Mouse (Mus musculus): ENCODE measurements around the gene Adora2a.
"Not testable (repeated sequence)": the region's sequence is repeated elsewhere in the genome, so short reads cannot be mapped to it uniquely, and the experiment has no call there.

Gene Adora2a

DNA sequence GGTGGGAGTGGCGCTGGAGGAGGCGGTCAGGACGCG lies at the start of gene Adora2a:
Gene Adora2a (plus strand): TSS at position 6 of the 36 bp plus-strand sequence.
- no peak for DNase-seq (ENCODE audit: low read depth)

DNA sequence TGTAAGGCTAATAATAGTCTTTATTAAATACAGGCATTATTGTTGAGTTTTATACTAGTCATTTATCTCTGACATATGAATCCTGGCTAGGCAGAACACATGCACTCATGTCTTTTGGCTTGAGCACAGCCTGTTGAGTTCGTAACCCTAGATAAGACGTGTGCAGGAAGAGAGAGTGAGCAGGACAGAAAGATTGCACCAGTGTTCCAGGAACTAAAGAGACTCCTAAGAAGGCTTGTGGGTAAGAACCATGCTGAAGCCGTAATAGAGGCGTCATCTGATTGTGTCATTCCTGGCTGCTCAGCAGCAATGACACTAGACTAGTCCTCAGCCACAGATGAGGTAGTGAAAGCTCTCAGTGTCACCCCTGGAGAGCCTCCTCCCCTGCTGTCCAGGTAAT lies 43.7 kb upstream of the Adora2a start:
- no peak for DNase-seq (ENCODE audit: low read depth)

DNA sequence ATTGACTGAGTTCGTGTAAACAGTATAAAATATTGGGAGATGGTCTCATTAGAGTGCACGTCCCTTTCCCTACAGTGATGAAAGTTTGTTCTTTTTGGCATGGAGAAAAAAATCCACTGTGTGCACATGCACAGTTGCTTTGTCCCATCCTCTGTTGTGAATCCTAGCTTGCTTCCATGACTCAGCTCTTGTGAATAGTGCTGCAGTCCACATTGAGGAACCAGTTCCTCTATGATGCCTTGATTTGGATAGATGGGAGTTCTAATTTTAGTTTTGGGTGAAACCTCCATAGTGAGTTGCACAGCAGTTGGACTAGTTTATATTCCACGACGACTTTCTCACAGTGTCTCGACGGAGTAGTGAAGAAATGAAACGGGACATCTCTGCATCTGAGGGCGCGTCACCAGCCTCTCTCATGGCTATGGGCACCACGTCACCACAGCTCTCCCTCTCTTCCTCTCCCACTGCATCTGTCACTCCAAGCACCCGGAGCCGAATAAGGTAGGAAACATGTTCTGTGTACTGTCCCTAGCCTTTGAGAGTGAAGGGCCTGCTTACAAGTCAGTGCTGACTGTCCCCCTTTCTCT lies 40.2 kb upstream of the Adora2a start:
- DNase-seq (ENCODE audit: low read depth), result no peak

DNA sequence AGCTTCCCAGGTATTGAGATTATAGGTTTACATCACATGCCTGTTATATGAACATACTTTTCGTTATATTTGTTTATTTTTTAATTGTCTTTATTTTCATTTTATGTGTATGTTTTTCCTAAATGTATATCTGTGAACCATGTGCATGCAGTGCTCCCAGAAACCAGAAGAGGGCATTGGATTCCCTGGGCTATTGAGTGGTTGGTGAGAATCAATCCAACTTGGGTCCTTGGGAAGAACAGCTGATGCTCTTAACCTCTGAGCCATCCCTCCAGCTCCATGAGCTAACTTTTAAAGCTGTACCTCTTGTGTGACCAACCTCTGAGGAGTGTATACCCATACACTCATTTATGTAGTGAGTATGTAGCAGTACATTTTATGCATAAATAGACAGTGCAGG lies 39.2 kb upstream of the Adora2a start:
- DNase-seq (ENCODE audit: low read depth), result no peak

DNA sequence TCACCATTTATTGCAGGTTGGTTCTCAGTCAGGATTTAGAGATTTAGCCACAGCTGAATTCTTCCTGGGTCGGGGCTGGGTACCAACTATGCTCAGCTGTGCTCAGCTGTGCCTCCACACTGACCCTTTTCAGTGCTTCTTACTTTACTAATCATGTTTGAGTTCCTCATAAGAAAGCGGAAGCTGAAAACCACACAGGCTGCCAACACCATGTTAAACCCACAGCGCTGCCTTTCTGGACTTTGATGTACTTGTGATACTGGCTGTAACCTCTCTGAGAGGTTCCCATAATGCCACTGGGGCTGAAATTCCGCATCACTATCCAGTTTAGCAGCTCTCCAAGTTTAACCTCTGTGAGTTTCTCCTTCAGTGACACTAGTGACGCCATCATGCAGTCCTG lies 34.0 kb upstream of the Adora2a start:
- peak; percentile 51 for DNase-seq (ENCODE audit: low read depth)

DNA sequence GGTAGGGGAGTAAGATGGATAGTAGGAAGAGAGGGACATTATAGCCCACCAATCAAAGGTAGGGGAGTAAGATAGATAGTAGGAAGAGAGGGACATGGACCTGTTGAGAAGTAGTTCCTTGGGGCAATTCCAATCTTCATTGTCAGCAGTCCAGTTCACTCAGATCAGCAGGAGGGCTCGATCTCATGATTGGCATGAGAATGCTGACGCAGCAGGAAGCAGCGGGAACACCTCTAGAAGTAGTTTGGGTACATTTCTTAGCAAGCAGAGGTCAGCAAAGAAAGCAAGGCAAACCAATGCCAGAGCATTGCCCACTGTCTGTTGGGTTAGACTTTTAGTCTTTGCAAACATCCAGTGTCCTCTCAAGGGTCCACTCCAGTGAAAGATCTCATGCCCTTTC lies 32.9 kb upstream of the Adora2a start:
- no peak for DNase-seq (ENCODE audit: low read depth)

DNA sequence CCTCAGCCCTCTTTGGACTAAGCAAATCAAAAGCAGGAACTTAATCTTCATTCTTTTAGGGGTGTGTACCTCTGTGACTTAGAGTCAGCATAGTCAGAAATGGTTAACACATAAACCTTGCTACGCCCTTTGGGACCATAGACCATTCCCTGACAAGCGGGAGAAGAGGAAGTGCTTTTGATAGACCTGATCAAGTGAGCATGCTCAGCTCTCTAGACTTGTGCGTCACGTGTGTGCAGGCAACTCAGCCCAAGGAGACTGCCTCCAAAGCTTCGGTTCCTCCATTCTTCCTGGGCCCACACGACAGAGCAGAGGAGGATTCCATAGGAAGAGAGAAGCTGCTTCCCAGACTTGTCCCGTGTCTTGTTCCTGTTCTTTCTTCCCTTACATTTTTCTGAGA lies 28.1 kb upstream of the Adora2a start:
- no peak for DNase-seq (ENCODE audit: low read depth)

DNA sequence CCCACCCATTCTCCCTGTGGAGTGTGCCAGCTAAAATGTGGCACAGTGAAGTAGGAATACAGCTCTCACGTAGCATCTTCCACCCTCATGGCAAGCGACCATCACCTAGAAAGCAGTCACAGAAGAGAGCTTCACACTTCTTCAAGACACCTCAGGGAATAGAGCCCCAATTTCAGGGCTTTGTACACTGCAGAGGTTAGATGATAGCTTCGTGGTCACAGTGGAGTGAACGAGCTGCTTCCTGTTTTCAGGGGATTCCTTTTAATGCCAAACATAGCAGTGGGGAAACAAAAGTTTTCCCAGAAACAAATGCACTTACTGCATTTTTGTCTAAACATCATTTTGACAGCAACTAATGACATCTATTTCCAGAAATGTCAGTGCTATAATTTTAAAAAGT lies 27.3 kb upstream of the Adora2a start:
- DNase-seq (ENCODE audit: low read depth), result no peak

DNA sequence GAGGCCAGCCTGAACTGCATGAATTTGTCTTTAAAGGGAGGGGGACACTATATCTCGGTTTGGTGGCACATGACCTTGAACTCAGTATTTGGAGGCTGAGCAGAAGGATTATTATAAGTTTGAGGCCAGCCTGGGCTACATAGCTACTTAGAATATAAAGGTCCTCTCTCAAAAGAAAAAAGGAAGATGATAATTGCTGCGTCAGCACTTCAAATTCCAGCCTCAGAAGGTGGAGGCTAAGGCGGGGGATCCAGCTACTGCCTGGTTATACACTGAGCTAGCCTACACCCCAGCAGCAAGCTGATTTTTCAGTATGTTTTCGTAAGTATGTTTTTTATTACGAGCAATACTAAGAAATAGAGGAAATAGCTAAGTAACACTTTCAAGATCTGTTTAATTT lies 26.0 kb upstream of the Adora2a start:
- no peak for DNase-seq (ENCODE audit: low read depth)

DNA sequence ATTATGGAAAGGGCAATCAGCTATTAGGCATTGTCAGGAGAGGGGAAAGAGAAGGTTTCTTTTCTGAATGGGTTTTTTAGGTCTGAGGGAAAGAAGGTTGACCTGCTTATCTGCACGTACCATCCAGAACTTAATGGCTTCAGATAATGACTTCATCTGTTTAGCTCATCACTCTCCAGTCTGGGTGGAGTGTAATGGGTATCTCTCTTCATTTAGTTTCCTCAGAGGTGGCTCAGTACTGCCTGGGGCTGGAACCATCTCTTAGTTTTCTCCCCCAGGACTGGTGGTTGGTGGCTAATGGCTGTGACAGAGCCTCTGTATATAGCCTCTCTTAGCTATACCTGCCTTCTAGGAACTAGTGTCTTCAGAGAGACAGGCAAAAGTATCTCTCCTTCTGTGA lies 25.3 kb upstream of the Adora2a start:
- no peak for DNase-seq (ENCODE audit: low read depth)

DNA sequence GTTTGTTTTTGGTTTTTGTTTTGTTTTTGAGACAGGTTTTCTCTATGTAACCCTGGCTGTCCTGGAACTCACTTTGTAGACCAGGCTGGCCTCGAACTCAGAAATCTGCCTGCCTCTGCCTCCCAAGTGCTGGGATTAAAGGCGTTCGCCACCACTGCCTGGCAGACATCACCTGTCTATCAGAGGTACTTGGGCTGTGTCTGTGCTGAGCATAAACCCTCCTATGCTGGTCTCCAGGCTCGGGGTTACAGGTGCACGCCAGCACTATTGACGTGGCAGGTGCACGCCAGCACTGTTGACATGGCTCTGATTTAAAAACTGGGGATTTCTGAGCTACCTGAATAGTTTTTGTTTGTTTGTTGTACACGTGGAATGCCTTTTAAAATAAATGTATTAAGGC lies 24.5 kb upstream of the Adora2a start:
- not testable (repeated sequence) for DNase-seq (ENCODE audit: low read depth)

DNA sequence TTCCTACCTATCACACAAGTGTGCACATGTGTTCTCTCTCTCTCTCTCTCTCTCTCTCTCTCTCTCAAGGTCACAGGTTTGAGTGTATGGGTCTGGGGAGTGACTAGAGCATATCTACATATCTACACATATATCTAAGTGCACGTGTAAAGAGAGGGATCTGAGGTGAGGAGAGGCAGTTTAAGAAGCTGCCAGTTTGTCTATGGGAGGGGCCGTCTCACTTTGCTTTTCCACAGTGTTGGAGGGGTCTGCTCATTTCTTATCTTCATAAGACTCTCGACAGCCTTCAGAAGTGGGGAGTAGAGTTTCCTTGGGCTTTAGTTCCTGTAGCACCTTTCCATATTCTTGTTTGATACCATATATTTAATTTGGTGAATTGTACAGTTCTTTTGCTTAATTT lies 23.4 kb upstream of the Adora2a start:
- no peak for DNase-seq (ENCODE audit: low read depth)

DNA sequence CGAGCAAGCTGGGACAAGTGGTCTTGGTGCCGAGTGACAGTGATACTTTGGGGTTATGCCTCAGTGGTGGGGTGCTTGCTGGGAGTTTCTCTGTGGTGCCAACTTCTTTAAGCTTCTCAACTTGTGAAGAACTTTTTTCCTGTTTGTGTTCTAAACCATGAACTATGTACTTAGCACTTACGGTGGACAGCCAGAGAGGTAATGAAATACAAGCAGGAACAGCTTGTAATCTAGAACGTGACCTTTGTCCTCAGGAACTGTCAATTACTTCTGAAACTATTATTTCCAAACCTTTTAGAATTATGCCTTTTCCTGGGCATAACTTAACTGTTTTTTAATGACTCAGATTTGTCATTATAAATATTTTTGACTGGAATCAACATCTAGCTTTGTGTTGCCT lies 22.3 kb upstream of the Adora2a start:
- DNase-seq (ENCODE audit: low read depth), result no peak

DNA sequence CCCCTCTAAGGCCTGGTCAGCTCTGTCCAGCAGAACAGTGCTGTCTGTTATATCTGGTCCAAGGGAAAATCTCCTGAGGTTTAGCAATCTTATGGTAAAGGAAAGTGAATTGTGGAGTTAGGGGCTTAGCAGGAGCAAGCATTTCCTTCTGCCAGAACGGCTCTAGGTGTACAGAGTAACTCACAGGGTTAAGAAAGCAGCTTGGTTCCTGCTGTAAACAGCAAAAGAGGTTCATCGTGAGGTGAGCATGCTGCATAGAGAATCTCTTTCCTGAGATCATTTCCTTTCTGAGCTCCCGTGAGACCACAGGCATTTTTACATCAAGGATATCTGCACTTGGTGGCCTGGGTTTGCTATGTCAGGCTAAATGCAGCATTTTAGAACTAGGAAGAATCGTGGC lies 21.8 kb upstream of the Adora2a start:
- DNase-seq (ENCODE audit: low read depth), result no peak

DNA sequence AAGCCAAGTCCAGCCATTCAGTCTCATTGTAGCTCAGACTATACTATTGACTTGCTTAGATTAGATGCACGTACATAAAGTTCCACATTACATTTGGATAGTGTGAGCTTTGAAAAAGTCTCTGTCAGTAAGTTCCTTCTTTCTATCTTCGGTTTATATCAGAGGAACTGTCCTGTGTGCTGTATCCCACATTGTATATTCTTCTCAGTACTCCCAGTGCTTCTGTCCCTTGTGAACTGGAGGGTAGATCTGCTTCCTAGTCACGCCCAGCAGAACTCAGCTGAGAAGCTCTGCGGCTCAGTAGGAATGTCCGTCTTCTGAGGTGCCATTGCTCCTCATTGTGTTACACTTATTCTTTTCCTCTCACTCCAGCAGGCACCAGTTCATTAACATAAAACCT lies 18.1 kb upstream of the Adora2a start:
- no peak for DNase-seq (ENCODE audit: low read depth)

DNA sequence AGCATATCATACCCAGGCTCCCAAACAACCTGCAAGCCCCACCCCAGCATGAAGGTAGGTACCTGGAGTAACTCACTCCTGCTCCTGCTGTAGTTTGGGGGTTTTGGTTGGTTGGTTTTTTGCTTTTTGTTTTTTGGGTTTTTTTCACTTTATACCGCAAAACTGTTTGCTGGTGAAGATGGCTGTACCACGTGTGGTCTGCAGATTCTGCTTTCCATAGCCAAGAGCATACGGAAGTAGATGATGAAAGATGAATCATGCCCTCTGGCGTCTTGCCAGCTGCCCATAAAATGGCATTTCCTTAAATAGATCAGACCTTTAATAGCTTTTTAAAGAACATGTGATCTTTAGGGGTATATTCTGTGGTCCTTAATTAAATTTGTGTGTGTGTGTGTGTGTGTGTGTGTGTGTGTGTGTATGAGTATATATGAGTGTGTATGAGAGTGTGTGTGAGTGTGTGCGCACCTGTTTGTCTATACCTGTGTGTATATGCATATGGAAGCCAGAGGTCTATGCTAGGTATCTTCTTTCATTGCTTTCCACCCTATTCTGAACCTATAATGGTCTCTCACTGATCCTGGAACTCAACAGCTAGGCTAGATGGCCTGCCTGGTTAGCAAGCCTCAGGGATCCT lies 16.8 kb upstream of the Adora2a start:
- DNase-seq (ENCODE audit: low read depth), result peak; percentile 84

DNA sequence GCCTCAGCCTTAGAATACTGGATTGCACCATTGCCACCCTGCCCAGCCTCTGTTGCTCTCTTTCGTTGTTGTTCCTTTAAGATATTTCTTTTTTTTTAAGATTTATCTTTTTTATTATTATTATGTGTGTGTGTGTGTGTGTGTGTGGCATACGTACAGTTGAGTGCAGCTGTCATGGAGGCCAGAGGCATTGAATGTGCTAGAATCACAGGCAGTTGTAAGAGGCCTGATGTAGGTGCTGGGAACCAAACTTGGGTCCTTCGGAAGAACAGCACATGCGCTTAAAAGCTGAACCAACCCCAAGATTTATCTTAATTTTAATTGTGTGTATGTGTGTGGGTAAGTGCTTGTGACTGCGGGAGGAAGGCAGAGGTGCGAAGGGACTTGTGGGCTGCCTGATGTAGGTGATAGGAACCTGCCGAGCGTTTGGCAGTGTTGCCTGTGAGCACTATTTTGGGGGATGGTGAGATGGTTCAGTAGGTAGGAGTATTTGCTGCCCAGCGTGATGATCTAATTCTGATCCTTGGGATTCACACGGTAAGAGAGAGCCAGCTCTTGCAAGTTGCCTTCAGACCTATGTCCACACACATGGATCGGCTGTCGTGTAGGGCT lies 15.4 kb upstream of the Adora2a start:
- DNase-seq (ENCODE audit: low read depth), result no peak

DNA sequence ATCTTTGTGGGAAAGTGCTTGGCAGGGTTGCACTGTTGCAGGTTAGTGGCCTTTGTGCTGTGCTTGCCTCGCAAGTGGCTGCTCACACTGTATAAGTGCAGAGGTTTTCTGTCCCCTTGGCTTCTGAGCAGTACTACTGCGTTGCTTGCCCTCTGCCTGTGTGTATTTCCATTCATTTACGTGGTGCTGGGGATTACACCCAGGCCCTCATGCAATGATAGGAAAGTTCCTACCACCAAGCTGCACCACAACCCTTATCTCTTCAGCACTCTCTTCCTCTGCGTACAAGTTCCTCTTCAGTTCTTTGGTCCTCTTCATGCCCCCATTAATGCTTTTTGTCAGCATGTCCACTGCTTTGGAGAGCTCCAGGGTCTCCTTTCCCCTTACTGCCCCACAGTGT lies 14.7 kb upstream of the Adora2a start:
- peak; percentile 46 for DNase-seq (ENCODE audit: low read depth)

DNA sequence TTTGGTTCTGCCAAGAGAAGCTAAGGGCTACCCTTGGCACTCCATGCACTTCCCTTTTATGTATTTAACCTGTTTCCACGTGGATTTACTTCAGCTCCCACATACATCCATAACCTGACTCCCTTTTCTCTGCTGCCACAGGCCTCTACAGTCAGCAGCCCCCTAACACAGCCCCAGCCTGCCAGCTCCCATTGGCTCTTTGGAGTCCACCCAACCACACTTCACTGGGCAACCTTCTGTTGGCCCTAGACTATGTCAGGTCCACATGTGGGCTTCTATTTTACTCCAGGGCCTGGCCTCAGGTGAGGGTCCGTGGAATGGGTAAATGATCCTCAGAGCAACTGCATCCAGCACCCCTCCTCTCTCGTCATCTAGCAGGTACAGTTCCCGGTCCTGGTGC lies 14.1 kb upstream of the Adora2a start:
- no peak for DNase-seq (ENCODE audit: low read depth)

DNA sequence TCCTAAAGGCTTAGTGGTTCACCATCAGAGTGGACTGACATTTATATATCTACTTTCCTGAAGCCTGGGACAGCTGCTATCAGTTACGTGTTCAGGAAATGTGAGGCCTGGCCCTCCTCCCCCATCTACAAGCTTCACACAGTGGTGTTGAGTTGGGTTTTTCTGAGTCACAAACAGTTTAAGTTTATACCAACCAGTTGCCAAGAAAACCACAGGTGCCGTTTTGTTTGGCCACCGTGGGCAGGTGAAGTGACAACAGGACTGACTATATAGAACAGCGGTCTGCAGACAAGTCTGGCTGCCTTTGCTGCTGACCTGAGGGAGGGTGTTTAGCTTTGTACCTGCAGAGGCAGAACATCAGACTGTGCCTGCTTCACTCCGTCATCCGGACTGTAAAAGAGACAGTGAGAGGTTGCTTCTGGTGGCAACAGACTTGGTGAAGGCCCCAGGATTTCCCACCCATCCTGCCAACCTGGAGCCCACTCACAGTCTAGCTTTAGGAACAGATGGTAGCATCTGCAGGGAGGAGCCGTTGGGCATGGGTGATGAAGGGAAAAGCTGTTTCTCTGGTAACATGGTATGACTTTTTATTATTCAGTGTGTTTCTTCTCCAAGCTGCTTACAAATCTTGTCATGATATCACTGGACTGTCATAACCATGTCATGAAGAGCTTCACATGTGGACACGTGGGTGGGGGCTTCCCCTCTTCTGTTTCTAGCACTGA lies 13.2 kb upstream of the Adora2a start:
- DNase-seq (ENCODE audit: low read depth), result no peak

DNA sequence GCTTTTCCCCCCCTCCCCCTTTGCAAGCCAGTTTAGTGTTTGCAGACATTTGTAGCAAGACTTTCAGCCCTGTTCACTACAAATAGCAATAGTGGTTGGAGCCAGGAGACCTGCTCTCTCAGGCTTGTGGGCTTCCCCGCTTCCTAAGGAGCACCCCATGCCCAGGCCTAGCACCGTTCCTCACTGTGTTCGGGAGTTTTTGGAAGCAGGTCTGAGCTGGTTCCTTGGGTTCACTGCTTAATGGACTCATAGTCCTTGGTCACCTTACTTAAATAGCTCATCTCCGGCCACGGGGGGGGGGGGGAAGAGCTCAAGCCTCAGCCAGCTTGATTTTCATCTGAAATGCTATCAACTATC lies 12.7 kb upstream of the Adora2a start:
- DNase-seq (ENCODE audit: low read depth), result no peak

DNA sequence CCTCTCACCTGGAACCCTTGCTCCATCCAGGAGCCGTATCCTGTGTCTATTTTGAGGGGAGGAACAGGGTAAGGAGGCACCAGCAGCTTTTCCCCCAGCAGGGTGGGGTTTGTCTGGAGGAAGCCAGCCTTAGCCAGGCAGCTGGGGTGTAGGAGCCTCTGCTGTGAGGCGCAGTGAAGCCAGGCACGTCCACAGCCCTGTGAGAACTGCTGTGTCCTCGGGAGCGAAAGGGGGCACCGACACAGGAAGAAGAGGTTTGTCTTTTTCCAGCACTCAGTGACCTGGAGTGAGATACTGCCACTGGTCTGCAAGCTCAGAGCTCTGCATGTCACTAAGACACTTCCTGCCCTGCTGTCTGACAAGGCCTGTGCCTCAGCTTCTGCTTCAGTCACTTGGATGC lies 12.3 kb upstream of the Adora2a start:
- no peak for DNase-seq (ENCODE audit: low read depth)

DNA sequence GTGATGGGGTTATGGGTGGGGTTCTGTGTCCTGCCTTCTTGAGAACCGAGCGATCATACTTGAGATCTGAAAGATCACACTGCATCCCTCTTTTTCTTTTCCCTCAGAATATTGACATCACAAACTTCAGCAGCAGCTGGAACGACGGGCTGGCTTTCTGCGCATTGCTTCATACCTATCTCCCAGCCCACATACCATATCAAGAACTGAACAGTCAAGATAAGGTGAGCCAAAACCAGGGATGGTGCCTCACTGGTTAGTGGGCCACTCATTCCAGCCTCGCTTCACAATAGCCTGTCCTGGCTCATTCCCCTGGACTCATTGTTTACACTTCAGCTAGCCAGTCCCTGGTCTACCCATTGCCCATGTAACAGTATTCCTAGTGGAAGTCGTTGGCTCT lies 9.5 kb upstream of the Adora2a start:
- no peak for DNase-seq (ENCODE audit: low read depth)

DNA sequence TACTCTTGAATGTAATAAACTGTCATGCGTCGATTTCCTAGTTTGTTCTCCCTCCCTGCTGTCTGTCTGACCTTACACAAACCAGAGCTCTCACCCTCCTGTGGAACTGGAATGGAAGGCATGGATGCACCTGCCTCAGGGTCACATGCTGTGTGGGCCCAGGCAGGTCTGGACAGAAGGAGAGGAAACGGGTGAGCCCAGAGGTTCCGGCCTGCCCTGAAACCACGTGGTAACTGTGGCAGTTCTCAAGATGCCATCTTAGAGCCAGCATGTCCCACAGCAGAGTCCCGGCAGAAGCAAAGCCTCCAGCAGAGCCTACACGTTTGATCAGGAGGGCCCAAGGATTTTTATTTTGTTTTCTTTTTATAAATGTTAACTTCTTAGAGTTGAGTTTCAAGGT lies 4.3 kb upstream of the Adora2a start:
- DNase-seq (ENCODE audit: low read depth), result no peak

Measured in c-Kit-positive CD71-negative TER-119-negative erythroid progenitor cells, embryonic 14.5 days (primary cell).